Mouse (Mus musculus) midbrain, postnatal 0 days (tissue): Measurements from ENCODE around the gene Eprs. TPM values are rescaled to one million over a fixed set of nuclear protein-coding genes. Genes with fewer than 3 reads are reported as not detected.

ENCODE experiments used
- ATAC-seq: fragments of 200-750 bp; cut with Nextera tagmentation; 2 replicates; pipeline ENCODE4 v1.8.0; 2017; ENCODE audit warnings: moderate number of reproducible peaks, mild to moderate bottlenecking, moderate TSS enrichment, moderate library complexity; ENCODE audit not compliant: low FRiP score
- DNase-seq: peaks from one replicate; pipeline ENCODE4 v3.0.0-alpha.2; 2015; ENCODE audit warnings: low spot score
- H3K27ac ChIP-seq: fragments of 300-500 bp; sonication (generic); 2 replicates; pipeline ENCODE4 v1.5.1; 2014; ENCODE audit warnings: low read depth, mild to moderate bottlenecking, low read length, mixed read lengths
- H3K27me3 ChIP-seq: fragments of 300-500 bp; sonication (generic); 2 replicates; pipeline ENCODE4 v1.6.1; 2014; ENCODE audit warnings: low read length, control low read depth, mixed read lengths; ENCODE audit not compliant: insufficient read depth
- H3K36me3 ChIP-seq: fragments of 300-500 bp; sonication (generic); 2 replicates; pipeline ENCODE4 v1.6.1; 2014; ENCODE audit warnings: low read length, control low read depth, mixed read lengths; ENCODE audit not compliant: insufficient read depth
- H3K4me1 ChIP-seq: fragments of 300-500 bp; sonication (generic); 2 replicates; pipeline ENCODE4 v1.6.1; 2014; ENCODE audit warnings: mild to moderate bottlenecking, control low read depth, antibody characterized with exemption, low read length, mixed read lengths; ENCODE audit not compliant: insufficient read depth
- H3K4me2 ChIP-seq: fragments of 300-500 bp; sonication (generic); 2 replicates; pipeline ENCODE4 v1.6.1; 2014; ENCODE audit warnings: low read depth, mild to moderate bottlenecking, low read length, mixed read lengths; ENCODE audit not compliant: poor library complexity, severe bottlenecking
- H3K4me3 ChIP-seq: fragments of 300-500 bp; sonication (generic); 2 replicates; pipeline ENCODE4 v1.5.1; 2014; ENCODE audit warnings: low read depth, mild to moderate bottlenecking, low read length, moderate library complexity
- H3K9ac ChIP-seq: fragments of 300-500 bp; sonication (generic); replicated peaks from 2 replicates; pipeline ENCODE4 v1.6.1; 2014; ENCODE audit warnings: mild to moderate bottlenecking, low read length, moderate library complexity, mixed read lengths; ENCODE audit not compliant: poor library complexity, severe bottlenecking
- H3K9me3 ChIP-seq: fragments of 300-500 bp; sonication (generic); 2 replicates; pipeline ENCODE4 v1.6.1; 2016; ENCODE audit warnings: low read length, control low read depth
- CTCF ChIP-seq: IDR thresholded peaks from 2 replicates; pipeline ENCODE4 v1.5.1; 2016; ENCODE audit warnings: antibody characterized with exemption, mild to moderate bottlenecking
- WGBS: fragments of 180-500 bp; shearing (Covaris S2); extraction: QIAGEN DNeasy Blood & Tissue Kit; methylation state at CpG from one replicate; pipeline ENCODE4 v1.1.7; 2014; 5-methylcytosine and 5-hydroxymethylcytosine counted together
- polyA plus RNA-seq: library from polyadenylated mRNA; unstranded; fragments of >200 nt; fragmentation: Nextera tagmentation; extraction: Ambion mirVana; gene quantifications from 2 replicates; pipeline ENCODE4 v1.2.1, GENCODE M21; 2015
- total RNA-seq: library from RNA; depleted of rRNA; stranded (reverse); fragments of >200 nt; gene quantifications from 2 replicates; pipeline ENCODE4 v1.2.3, GENCODE M21; 2014

Eprs gene
- total and polyA plus RNA-seq, 2 experiments from 2014 or later = 71.7 to 119 TPM

- Histone ChIP-seq H3K27me3 (no peaks in the 10 kb centered on the region), H3K4me1 (peaks cover 9% of the 10 kb centered on the region), H3K27ac (no peak overlapping the region), H3K36me3 (peaks cover 18% of the 10 kb centered on the region), H3K4me3 (peak overlapping the region; percentile 96; the same call in 1 of the 2 replicates), H3K9me3 (no peaks in the 10 kb centered on the region), H3K4me2 (peak overlapping the region; percentile 77), H3K9ac (no peak overlapping the region)
- ATAC-seq (no peak), DNase-seq (no peak)
- no peak for TF ChIP-seq CTCF
- WGBS = 93% methylated on average over 8 of the region's 8 CpGs
Measured at GRCm38 (mm10) chr1:185329851-185330250, 33.0 kb upstream of the Eprs start.

- Histone ChIP-seq H3K36me3 (peaks cover 7% of the 10 kb centered on the region; the same call in 1 of the 2 replicates), H3K9ac (0 out of 2 replicates have a peak overlapping the region, but pooled peaks have one; percentile 59), H3K4me2 (peak overlapping the region; percentile 62), H3K4me3 (peak overlapping the region; percentile 57), H3K27ac (no peak overlapping the region), H3K9me3 (no peaks in the 10 kb centered on the region), H3K27me3 (no peaks in the 10 kb centered on the region), H3K4me1 (peaks cover 9% of the 10 kb centered on the region)
- peak; percentile 41; the same call in 1 of the 2 replicates for TF ChIP-seq CTCF
- ATAC-seq = no peak
- 52% methylated on average over 5 of the region's 5 CpGs for WGBS
- no peak for DNase-seq
Measured at GRCm38 (mm10) chr1:185331364-185331763, 31.5 kb upstream of the Eprs start.

- peak; percentile 95 for DNase-seq
Measured at GRCm38 (mm10) chr1:185331983-185332430, 30.8 kb upstream of the Eprs start, which contains the start of gene Bpnt1. Bpnt1 (plus strand) TSS chr1:185332149.

GRCm38 (mm10) chr1:185333651-185334050, 29.2 kb upstream of the Eprs start:
- TF ChIP-seq CTCF = no peak
- no peak for ATAC-seq

More at GRCm38 (mm10) chr1:185331983-185332430, 30.8 kb upstream of the Eprs start, which contains the start of gene Bpnt1:
- ATAC-seq = peak; percentile 87
- Histone ChIP-seq H3K4me2 (peak within 1 kb of the TSS; percentile 62), H3K9ac (peak within 1 kb of the TSS; percentile 59), H3K9me3 (no peaks in the 10 kb centered on the region), H3K27me3 (no peaks in the 10 kb centered on the region), H3K4me1 (peaks cover 9% of the 10 kb centered on the region), H3K36me3 (peaks cover 2% of the 10 kb centered on the region; the same call in 1 of the 2 replicates), H3K27ac (peak within 1 kb of the TSS; percentile 67), H3K4me3 (peak within 1 kb of the TSS; percentile 57)
- 0% methylated on average over 32 of the region's 32 CpGs for WGBS
- no peak for TF ChIP-seq CTCF

GRCm38 (mm10) chr1:185334136-185334535, 28.7 kb upstream of the Eprs start:
- ATAC-seq = no peak

More at GRCm38 (mm10) chr1:185333651-185334050, 29.2 kb upstream of the Eprs start:
- H3K27me3 ChIP-seq = no peaks in the 10 kb centered on the region
- H3K9me3 ChIP-seq = no peaks in the 10 kb centered on the region
- peaks cover 9% of the 10 kb centered on the region for H3K4me1 ChIP-seq
- H3K4me3 ChIP-seq = no peak overlapping the region
- no peak overlapping the region for H3K4me2 ChIP-seq
- no peak overlapping the region for H3K27ac ChIP-seq
- WGBS = 87% methylated on average over 5 of the region's 5 CpGs
- H3K36me3 ChIP-seq = peaks cover 4% of the 10 kb centered on the region
- no peak for DNase-seq
- H3K9ac ChIP-seq = no peak overlapping the region

GRCm38 (mm10) chr1:185335231-185335765, 27.5 kb upstream of the Eprs start:
- Histone ChIP-seq H3K4me2 (no peak overlapping the region), H3K4me1 (peaks cover 2% of the 10 kb centered on the region; the same call in 1 of the 2 replicates), H3K36me3 (peaks cover 8% of the 10 kb centered on the region), H3K27me3 (no peaks in the 10 kb centered on the region), H3K9ac (no peak overlapping the region), H3K9me3 (no peaks in the 10 kb centered on the region), H3K4me3 (no peak overlapping the region), H3K27ac (no peak overlapping the region)
- WGBS = 64% methylated on average over 6 of the region's 6 CpGs
- ATAC-seq = no peak
- no peak for TF ChIP-seq CTCF
- DNase-seq = no peak

More at GRCm38 (mm10) chr1:185334136-185334535, 28.7 kb upstream of the Eprs start:
- WGBS = 81% methylated on average over 4 of the region's 4 CpGs
- Histone ChIP-seq H3K4me3 (no peak overlapping the region), H3K27ac (no peak overlapping the region), H3K27me3 (no peaks in the 10 kb centered on the region), H3K36me3 (peaks cover 6% of the 10 kb centered on the region), H3K4me2 (no peak overlapping the region), H3K4me1 (peaks cover 9% of the 10 kb centered on the region), H3K9me3 (no peaks in the 10 kb centered on the region), H3K9ac (no peak overlapping the region)
- DNase-seq = no peak
- no peak for TF ChIP-seq CTCF
